Mouse (Mus musculus) layer of hippocampus, adult 9-11 months (tissue): ENCODE data around the gene Med10.

Source experiments
- DNase-seq: peaks from one replicate; pipeline ENCODE4 v3.0.0; 2022

The Med10 gene

GRCm38 (mm10) chr13:69832578-69832977 lies 30.4 kb downstream of the Med10 start:
- no peak for DNase-seq

- DNase-seq, result no peak
Observed at GRCm38 (mm10) chr13:69833416-69833815, 31.2 kb downstream of the Med10 start.

GRCm38 (mm10) chr13:69845592-69845991 lies 43.4 kb downstream of the Med10 start:
- DNase-seq, result peak; percentile 66

GRCm38 (mm10) chr13:69849579-69849978 lies 47.4 kb downstream of the Med10 start:
- DNase-seq, result peak; percentile 35

- DNase-seq, result no peak
Observed at GRCm38 (mm10) chr13:69852313-69852712, 50.1 kb downstream of the Med10 start.

- DNase-seq, result no peak
Observed at GRCm38 (mm10) chr13:69853425-69854043, 51.3 kb downstream of the Med10 start.

GRCm38 (mm10) chr13:69855941-69856340 lies 53.7 kb downstream of the Med10 start:
- no peak for DNase-seq

GRCm38 (mm10) chr13:69862276-69862675 lies 60.1 kb downstream of the Med10 start:
- no peak for DNase-seq

GRCm38 (mm10) chr13:69864911-69865310 lies 62.7 kb downstream of the Med10 start:
- DNase-seq, result no peak
